Mouse (Mus musculus) thymus, postnatal 0 days (tissue): Measurements from ENCODE around the gene Rab11fip2. TPM values are rescaled to one million over a fixed set of nuclear protein-coding genes. Genes with fewer than 3 reads are reported as not detected.

Experiments
- DNase-seq: peaks from one replicate; pipeline ENCODE4 v3.0.0-alpha.2; 2015; ENCODE audit warnings: low spot score
- polyA plus RNA-seq: library from polyadenylated mRNA; unstranded; fragments of >200 nt; fragmentation: Nextera tagmentation; extraction: Ambion mirVana; gene quantifications from 2 replicates; pipeline ENCODE4 v1.2.1, GENCODE M21; 2015

Gene Rab11fip2
- polyA plus RNA-seq, 1 experiment from 2014 or later = 4.3 TPM

DNA sequence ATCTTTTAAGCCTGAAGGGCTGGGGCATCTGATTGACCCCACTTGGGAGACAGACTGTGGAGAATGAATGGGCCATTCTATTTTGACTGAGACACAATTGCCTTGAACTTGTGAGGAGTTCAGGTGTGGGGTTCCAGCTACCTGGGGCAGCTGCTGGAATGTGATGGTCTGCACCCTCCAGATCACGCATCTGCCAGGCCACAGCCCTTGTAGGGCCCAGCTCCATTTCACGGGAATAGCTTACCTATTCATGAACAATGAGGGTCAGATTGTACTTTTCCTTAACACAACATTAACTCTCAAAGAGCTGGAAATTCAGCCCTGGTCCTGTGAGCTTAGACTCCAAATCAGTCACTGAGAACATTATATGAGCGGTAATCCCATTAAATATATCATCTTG is 82.7 kb downstream of the Rab11fip2 start:
- DNase-seq = no peak

DNA sequence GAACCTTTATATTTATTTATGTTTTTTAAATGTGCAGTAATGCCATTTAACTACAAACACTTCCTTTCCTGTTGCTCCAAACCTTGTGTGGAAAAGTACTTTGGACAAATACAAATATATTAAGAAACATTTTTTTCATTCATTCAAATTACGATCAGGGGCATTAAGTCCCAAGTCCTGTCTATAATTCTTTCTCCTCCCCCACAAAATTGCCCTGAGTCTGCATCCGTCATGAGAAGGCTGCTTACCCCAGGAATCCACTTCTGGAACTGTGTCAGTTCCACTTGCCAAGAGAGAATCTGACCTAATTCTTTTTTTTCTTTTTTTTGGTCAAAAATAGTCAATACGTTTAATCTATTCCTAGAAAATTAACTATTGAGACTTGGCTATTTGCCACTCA is 90.4 kb downstream of the Rab11fip2 start:
- DNase-seq = no peak
